Mouse (Mus musculus) liver, embryonic 14.5 days (tissue): ENCODE data around the gene Ints12. TPM values are rescaled to one million over a fixed set of nuclear protein-coding genes. Genes with fewer than 3 reads are reported as not detected.

Experiments used
- ATAC-seq: fragments of 200-750 bp; cut with Nextera tagmentation; 2 replicates; pipeline ENCODE4 v1.8.0; 2017; ENCODE audit warnings: moderate number of reproducible peaks, mild to moderate bottlenecking, moderate library complexity; ENCODE audit not compliant: insufficient read depth
- DNase-seq, 3 experiments: peaks; one replicate each; pipeline ENCODE4 v3.0.0-alpha.2; 2012 to 2013; ENCODE audit warnings: low read depth in 3 of 3, low spot score in 3 of 3
- H3K27ac ChIP-seq: fragments of 300-500 bp; sonication (generic); 2 replicates; pipeline ENCODE4 v1.5.1; 2014; ENCODE audit warnings: moderate library complexity, mild to moderate bottlenecking, control low read depth, inconsistent platforms
- H3K27me3 ChIP-seq: fragments of 300-500 bp; sonication (generic); 2 replicates; pipeline ENCODE4 v1.6.1; 2014; ENCODE audit warnings: mild to moderate bottlenecking, low read length, moderate library complexity; ENCODE audit not compliant: control insufficient read depth, insufficient read depth
- H3K36me3 ChIP-seq: fragments of 300-500 bp; sonication (generic); replicated peaks from 2 replicates; pipeline ENCODE4 v1.6.1; 2014; ENCODE audit warnings: low read depth; ENCODE audit not compliant: control insufficient read depth, insufficient read depth
- H3K4me1 ChIP-seq, 2 experiments: fragments of 200-500 bp in 1 of 2; fragments of 300-500 bp in 1 of 2; sonication (generic) in 1 of 2; replicated peaks; 2 replicates each; pipeline ENCODE4 v1.6.1; 2012 to 2014; ENCODE audit warnings: antibody characterized with exemption in 1 of 2, inconsistent platforms in 1 of 2, low read length in 1 of 2; ENCODE audit not compliant: control insufficient read depth in 2 of 2, insufficient read depth in 2 of 2
- H3K4me2 ChIP-seq: fragments of 300-500 bp; sonication (generic); 2 replicates; pipeline ENCODE4 v1.6.1; 2014; ENCODE audit warnings: low read depth, mild to moderate bottlenecking, control low read depth, moderate library complexity
- H3K4me3 ChIP-seq, 2 experiments: fragments of 200-500 bp in 1 of 2; fragments of 300-500 bp in 1 of 2; sonication (generic) in 1 of 2; 2 replicates each; pipeline ENCODE4 v1.5.1; 2012 to 2014; ENCODE audit warnings: low read depth in 2 of 2, low read length in 2 of 2, mild to moderate bottlenecking in 2 of 2, control low read depth in 1 of 2, inconsistent platforms in 1 of 2, moderate library complexity in 1 of 2; ENCODE audit not compliant: insufficient read depth in 1 of 2
- H3K9ac ChIP-seq: fragments of 300-500 bp; sonication (generic); replicated peaks from 2 replicates; pipeline ENCODE4 v1.6.1; 2014; ENCODE audit warnings: mild to moderate bottlenecking, control low read depth, moderate library complexity
- H3K9me3 ChIP-seq: fragments of 300-500 bp; sonication (generic); 2 replicates; pipeline ENCODE4 v1.6.1; 2016; ENCODE audit warnings: low read length, mixed read lengths; ENCODE audit not compliant: control insufficient read depth
- CTCF ChIP-seq: IDR thresholded peaks from 2 replicates; pipeline ENCODE4 v1.5.1; 2016; ENCODE audit warnings: antibody characterized with exemption, low read depth, control low read depth
- EP300 ChIP-seq: IDR thresholded peaks from 2 replicates; pipeline ENCODE4 v1.6.1; 2016; ENCODE audit warnings: antibody characterized with exemption, low read depth
- WGBS: fragments of 180-500 bp; shearing (Covaris S2); extraction: QIAGEN DNeasy Blood & Tissue Kit; methylation state at CpG from one replicate; pipeline ENCODE4 v1.1.7; 2014; ENCODE audit not compliant: insufficient replicate concordance; 5-methylcytosine and 5-hydroxymethylcytosine counted together
- polyA plus RNA-seq, 2 experiments: library from polyadenylated mRNA; depleted of rRNA in 1 of 2; stranded (reverse) in 1 of 2; unstranded in 1 of 2; fragments of >200 nt; fragmentation: Nextera tagmentation in 1 of 2; extraction: Ambion mirVana in 1 of 2; gene quantifications; 2 replicates each; pipeline versions ENCODE4 v1.2.1 to v1.2.3; 2012 to 2014

Ints12 gene
- polyA plus RNA-seq, 2 experiments: 6.9 to 8.9 TPM

DNA sequence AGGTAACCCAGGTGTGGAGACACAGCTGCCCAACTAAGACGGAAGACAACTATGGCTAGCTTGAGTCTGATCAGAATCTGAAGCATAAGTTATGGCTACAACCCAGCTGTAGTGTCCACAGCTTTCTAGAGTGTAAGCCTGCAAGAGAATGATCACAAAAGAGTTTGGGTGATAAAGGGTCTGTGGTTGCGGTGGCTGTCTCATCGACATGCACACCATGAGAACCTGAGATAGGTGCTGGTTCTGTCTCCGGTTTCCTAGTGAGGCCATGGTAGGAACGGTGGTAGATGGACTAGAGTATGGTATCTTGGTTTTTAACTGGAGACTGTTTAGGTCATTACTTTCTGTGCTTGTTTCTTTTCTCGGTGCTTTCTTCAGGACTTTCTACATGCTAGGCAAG is 6.3 kb downstream of the Ints12 start:
- H3K4me2 ChIP-seq: peak overlapping the region; percentile 47
- H3K9me3 ChIP-seq: no peaks in the 10 kb centered on the region
- H3K27ac ChIP-seq: no peak overlapping the region
- no peak for TF ChIP-seq EP300
- no peak for TF ChIP-seq CTCF
- H3K4me1 ChIP-seq: peaks cover 8 to 12% of the 10 kb centered on the region in 2 experiments
- H3K9ac ChIP-seq: no peak overlapping the region
- no peak overlapping the region for H3K4me3 ChIP-seq
- ATAC-seq: peak; percentile 53; the same call in 1 of the 2 replicates
- H3K27me3 ChIP-seq: no peaks in the 10 kb centered on the region
- 49% methylated on average over 6 of the region's 6 CpGs for whole genome bisulfite sequencing
- H3K36me3 ChIP-seq: peaks cover 18% of the 10 kb centered on the region
- DNase-seq: no peak

DNA sequence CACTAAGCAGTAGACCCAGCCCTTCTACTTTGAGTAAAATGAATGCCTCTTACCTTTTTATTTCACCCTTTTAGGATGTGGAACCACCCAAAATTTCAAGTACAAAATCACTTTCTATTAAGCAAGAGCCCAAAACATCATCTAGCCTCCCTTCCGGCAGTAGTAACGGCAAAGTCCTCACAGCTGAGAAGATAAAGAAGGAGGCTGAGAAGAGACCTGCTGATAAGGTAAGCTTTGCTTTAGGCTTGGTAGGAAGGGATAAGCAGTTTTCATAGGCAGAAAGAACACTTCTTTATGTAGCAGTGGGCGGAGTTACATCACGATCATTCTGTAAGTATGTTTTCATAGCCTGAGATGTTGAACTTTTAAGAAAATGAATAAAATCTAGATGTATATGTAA is 6.7 kb downstream of the Ints12 start:
- 26% methylated on average over 4 of the region's 4 CpGs for WGBS
- Histone ChIP-seq H3K9ac (no peak overlapping the region), H3K27ac (no peak overlapping the region), H3K36me3 (peaks cover 18% of the 10 kb centered on the region), H3K9me3 (no peaks in the 10 kb centered on the region), H3K4me1 (peaks cover 7 to 8% of the 10 kb centered on the region in 2 experiments), H3K4me3 (no peak overlapping the region), H3K4me2 (peak overlapping the region; percentile 47), H3K27me3 (no peaks in the 10 kb centered on the region)
- peak; percentile 74 for ATAC-seq
- DNase-seq: peak in 2 of 3 experiments; percentile 24 to 31
- TF ChIP-seq CTCF (no peak), EP300 (peak; percentile 36; the same call in 1 of the 2 replicates)

DNA sequence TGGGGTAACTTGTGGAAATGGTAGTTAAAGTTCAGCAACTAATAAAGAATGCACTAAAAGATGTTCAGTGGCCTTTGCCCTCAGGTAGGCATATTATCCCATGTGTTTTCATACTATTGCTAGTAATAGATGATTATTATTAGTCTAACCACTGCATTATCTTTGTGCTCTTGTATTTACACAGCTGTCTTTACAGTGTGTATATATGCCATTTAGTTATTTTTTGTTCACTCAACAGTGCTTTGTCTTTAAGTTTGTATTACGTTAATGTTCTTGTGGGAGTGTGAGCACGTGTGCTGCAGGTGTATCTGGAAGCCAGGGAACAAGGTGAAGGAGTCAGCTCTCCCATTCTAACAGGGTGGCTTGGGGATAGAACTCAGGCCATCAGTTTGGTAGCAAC is 7.3 kb downstream of the Ints12 start:
- TF ChIP-seq EP300 (no peak), CTCF (no peak)
- no peak for DNase-seq
- H3K27ac ChIP-seq: no peak overlapping the region
- H3K27me3 ChIP-seq: no peaks in the 10 kb centered on the region
- no peak overlapping the region for H3K9ac ChIP-seq
- 84% methylated on average over 2 of the region's 2 CpGs for WGBS
- no peak for ATAC-seq
- no peak overlapping the region for H3K4me3 ChIP-seq
- no peaks in the 10 kb centered on the region for H3K9me3 ChIP-seq
- H3K4me1 ChIP-seq: peaks cover 4 to 5% of the 10 kb centered on the region in 2 experiments
- no peak overlapping the region for H3K4me2 ChIP-seq
- peaks cover 23% of the 10 kb centered on the region for H3K36me3 ChIP-seq

DNA sequence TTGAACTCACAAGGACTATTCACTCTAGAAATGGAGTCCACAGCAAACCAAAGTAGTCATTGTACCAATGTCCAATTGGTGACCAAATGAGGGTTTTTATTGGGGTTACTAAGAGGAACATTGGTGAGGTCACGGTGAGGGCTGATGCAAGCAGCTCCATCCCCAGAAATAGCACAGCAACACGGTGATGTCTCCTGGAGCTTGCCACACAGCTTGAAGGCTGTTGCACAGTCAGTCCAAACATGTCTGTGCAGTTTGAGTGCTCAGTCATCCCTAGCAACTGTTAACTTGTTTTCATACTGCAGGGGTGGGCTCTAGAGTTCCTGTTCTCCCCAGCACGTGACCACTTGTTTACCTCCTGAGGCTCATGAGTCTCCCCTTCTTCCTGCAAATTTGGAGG is 12.1 kb downstream of the Ints12 start:
- ATAC-seq (no peak), DNase-seq (no peak)
- no peak overlapping the region for H3K4me3 ChIP-seq
- no peak overlapping the region for H3K27ac ChIP-seq
- H3K27me3 ChIP-seq: no peaks in the 10 kb centered on the region
- peaks cover 32% of the 10 kb centered on the region for H3K36me3 ChIP-seq
- H3K4me2 ChIP-seq: no peak overlapping the region
- TF ChIP-seq EP300 (no peak), CTCF (no peak)
- peaks cover 0 to under 1% of the 10 kb centered on the region in 2 experiments; a peak in 2 of 4 replicates for H3K4me1 ChIP-seq
- H3K9me3 ChIP-seq: no peaks in the 10 kb centered on the region
- WGBS: 74% methylated on average over 3 of the region's 3 CpGs
- no peak overlapping the region for H3K9ac ChIP-seq

DNA sequence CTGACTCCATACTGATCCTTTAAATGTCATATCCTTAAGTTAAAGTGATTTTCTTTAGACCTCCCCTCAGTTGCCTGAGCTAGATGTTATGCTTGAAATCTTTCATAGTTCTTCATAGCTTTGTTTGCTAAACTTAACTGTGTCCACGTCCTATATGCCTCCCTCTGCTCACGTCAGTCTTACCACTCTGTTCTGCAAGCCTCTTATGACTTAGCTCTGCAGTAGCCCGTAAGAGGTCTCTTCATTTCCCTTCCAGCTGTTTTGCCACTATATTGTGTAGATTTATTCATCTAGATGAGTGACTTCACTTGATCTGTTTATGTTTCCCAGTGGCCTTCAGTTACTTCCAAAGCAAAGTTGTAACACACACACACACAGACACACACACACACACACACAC is 12.8 kb downstream of the Ints12 start:
- no peaks in the 10 kb centered on the region for H3K4me1 ChIP-seq
- peaks cover 32% of the 10 kb centered on the region for H3K36me3 ChIP-seq
- no peak overlapping the region for H3K4me2 ChIP-seq
- H3K9me3 ChIP-seq: no peaks in the 10 kb centered on the region
- ATAC-seq: no peak
- no peak overlapping the region for H3K9ac ChIP-seq
- H3K27me3 ChIP-seq: no peaks in the 10 kb centered on the region
- no peak overlapping the region for H3K27ac ChIP-seq
- 75% methylated on average over 3 of the region's 3 CpGs for WGBS
- TF ChIP-seq EP300 (no peak), CTCF (no peak)
- DNase-seq: no peak
- no peak overlapping the region for H3K4me3 ChIP-seq
